Mouse (Mus musculus): ENCODE results near the gene Gpr84. TPM values are rescaled to one million over a fixed set of nuclear protein-coding genes. Genes with fewer than 3 reads are reported as not detected.
A peak's percentile ranks its signal among the peaks of the same experiment; 100 is the strongest.

The Gpr84 gene
- total RNA-seq, 2 experiments from 2014 or later, result not detected

- DNase-seq (ENCODE audit: low spot score in 2 of 2), result no peak
These were observed 26.7 kb upstream of the Gpr84 start for GRCm38 (mm10) chr15:103336996-103337667.

GRCm38 (mm10) chr15:103335488-103336235, 25.2 kb upstream of the Gpr84 start:
- DNase-seq (ENCODE audit: low spot score in 2 of 2), result no peak

DNA sequence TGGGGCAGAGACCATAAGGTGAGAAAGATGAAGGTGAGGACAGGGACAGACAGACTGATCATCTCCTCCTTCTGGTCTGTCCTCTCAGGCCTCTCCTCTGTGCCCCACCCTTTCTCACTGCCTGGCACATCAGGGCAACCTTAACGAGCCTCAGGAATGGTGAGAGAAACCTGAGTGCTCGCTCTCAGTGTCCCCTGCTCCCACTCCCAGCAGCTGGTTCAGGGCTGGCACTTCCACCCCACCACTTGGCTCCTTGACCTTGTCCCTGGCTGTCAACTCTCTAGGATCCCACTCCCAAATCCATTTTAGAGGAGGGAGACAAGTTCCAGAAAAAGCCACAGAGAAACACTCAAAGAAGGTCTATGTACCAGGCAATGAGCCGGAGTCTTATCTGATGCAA, 24.6 kb upstream of the Gpr84 start:
- no peak for DNase-seq (ENCODE audit: low spot score in 2 of 2)

DNA sequence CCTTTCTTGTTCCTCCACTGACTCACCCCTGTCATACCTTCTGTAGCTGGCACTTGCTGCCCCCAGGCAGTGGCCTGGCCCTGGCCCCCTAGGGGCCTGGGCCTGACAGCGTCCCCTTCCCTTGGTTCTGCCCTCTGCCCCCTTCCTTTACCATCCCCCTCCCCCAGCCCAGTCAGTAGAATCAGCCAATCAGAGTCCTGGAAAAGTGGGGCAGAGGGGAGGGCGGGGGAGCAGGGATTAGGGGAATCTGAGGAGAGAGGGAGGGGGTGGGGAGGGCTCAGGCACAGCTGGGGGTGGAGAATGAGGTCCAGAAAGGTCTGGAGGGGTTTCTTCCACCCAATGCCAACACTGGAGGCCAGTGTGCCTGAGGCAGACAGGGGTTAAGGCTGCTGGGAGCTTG, 23.8 kb upstream of the Gpr84 start:
- no peak for DNase-seq (ENCODE audit: low spot score in 2 of 2)

- DNase-seq (ENCODE audit: low spot score in 2 of 2), result no peak
These were observed 23.3 kb upstream of the Gpr84 start for GRCm38 (mm10) chr15:103333738-103334137.

- no peak for DNase-seq (ENCODE audit: low spot score in 2 of 2)
These were observed 22.7 kb upstream of the Gpr84 start for GRCm38 (mm10) chr15:103333081-103333615.

DNA sequence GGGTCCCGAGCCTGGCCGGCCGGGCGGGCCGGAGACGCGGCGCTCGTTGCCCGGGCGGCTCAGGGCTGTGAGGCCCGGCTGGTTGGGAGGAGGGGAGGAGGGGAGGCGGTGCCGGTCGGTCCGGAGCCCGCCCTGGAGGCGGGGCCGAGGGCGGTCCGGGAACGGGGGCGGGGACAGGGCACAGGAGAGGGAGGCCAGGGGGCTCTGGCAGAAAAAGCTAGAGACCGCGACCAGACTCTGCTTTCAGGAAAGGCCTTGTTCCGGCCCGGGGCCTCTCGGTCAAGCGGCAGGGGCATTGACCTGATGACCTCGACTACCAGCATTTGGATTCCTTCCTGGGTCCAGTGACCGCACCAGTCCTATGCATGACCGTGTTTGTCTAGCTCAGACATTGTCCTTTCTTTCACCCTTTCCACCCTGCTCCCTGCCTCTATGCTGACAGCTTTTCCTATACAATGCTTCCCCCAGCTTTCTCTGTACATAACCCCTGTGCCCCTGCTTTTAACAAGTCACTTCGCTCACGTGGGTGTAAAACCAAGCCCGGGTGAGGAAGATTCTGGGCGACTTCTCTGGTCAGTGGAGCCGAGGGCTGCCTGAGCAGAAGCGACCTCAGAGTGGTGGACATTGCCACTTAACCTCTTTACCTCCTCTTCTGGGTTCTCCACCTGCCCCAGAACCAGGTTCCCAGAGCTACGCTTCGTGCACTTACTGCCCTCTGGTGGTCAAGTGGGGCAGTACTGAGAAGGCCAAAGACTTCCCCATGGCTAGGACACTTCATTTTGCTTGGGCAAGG, 13.2 kb upstream of the Gpr84 start:
- DNase-seq (ENCODE audit: low spot score in 2 of 2), result peak; percentile 62 to 82

GRCm38 (mm10) chr15:103323070-103323454, 12.7 kb upstream of the Gpr84 start:
- no peak for DNase-seq (ENCODE audit: low spot score in 2 of 2)

DNA sequence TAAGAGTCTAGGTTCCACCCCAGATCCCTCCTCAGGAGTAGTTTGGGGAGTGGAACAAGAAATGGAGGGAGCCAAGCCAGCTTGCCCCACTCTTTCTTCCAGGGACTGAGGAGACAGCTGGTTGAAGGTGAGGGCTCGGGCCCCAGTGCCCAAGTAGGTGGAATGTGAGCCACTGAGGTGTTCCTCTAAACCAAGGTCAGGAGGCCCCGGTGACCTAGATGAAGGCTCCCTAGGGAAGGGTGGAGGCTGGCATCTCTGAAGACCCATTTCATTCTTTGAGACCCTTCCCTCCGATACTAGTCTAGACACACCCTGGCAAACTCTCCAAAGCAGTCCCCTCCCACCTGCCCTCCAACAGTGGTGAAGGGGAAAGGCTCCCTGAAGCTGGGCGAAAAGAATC, 12.0 kb upstream of the Gpr84 start:
- DNase-seq (ENCODE audit: low spot score in 2 of 2), result no peak

DNA sequence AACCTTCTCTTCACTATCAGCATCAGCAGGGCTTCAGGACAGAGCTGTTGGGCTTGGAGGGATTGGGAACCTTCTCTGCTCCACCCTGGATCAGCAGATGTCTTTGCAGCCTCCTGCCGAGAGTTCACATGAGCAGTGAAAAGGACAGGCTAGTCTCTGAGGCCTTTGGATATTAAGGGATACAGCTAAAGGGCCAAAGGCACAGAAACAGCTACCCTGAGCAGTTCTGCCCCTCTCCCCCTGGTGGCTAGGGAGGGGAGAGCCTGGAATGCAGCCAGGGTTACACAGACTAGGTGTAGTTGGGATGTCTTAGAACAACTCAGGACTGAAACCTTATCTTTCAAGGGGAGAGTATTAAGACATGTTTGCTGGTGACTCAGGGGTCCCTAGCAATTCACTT, 10.7 kb upstream of the Gpr84 start:
- DNase-seq (ENCODE audit: low spot score in 2 of 2), result no peak

DNA sequence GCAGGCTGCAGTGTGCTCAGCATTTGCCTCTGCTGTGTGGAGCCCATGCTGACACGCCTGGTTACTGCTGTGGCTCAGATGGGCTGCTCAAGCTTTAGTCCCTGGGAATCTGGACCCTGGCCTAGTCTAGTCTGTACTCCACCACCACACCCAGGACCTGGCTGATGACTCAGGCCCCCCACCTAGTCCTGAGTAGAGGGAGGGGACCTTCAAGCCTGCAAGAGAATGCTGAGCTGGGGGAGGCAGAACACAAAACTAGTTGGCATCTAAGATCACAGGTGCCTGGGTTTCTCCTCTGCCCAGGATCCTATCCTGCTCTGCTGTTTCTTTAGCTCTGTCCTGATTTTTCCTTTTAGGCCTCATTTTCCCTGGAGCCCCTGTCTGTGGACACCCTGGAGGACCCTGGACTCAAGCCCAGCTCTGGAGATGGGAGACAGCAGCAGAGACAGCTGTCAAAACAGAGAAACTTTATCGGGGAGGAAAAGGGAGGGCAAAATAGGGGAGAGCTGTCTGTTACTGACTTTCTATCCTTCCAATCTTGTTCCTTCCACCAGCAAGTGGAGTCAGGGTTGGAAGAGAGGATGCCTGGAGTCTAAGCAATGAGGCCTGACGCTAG, 7.9 kb upstream of the Gpr84 start:
- DNase-seq (ENCODE audit: low spot score in 2 of 2), result no peak

GRCm38 (mm10) chr15:103317731-103318130, 7.3 kb upstream of the Gpr84 start:
- DNase-seq (ENCODE audit: low spot score in 2 of 2), result no peak

- no peak for DNase-seq (ENCODE audit: low spot score in 2 of 2)
These were observed 6.7 kb upstream of the Gpr84 start for GRCm38 (mm10) chr15:103317120-103317519.

DNA sequence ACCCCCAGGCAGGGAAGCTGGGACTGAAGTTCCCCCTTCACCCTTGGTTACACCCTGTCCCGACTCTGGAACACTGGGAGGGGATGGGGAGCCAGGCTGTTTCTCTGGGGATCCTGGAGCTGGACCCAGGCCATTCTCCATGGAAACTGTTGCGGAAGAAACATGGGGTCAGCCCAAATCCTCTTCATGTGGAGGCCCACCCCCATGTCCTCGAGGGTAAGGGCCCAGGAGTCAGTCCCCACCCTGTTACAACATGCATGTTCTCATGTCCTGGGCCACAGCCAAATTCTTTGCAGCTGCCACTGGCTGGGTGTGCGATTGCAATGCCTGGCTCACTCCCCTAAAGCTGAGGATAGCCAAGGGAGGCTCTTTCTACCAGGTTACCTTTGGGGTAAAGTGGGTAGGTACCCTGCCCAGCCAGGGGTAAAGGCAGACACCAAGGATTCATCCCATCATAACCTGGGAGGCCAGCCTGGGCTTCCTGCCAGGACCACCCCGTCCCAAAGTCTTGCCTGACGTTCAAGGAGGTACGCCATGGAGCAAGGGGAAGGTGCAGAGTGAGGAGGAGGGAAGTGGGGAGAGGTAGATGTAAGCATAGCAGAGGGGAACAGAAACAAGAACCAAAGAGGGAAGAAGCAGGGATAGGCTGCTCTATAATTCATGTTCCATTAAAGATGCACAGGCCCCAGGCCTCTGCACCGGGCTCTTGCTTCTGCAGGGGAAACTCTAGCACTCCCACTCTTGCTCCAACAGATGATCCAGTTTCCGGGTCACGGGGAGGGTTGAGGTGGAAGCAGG, 5.8 kb upstream of the Gpr84 start:
- no peak for DNase-seq (ENCODE audit: low spot score in 2 of 2)

DNA sequence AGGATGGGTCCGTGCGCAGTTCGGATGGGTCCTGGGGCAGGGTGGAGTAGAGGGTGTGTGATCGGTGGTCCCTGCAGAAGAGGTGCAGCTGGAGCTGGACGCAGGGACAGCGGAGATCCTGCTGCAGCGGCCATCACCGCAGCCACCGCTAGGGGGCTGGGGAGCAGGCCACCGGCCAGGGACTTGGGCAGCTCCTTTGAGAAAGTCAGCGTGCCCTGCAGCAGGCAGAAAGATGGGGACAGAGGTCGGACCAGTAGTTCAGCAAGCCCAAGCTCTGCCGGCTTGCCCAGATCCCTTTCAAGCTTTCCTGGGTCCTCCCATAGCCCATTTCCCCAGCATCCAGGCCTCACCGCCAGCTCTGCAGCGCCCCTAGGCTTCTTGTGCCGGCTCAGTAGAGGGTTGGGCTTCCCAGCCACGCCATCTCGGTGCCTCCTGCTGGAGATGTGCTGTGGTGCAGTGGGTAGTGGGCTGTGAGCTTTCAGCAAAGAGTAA, 4.6 kb upstream of the Gpr84 start:
- DNase-seq (ENCODE audit: low spot score in 2 of 2), result peak; percentile 65 to 68

- DNase-seq (ENCODE audit: low spot score in 2 of 2), result no peak
These were observed 3.8 kb upstream of the Gpr84 start for GRCm38 (mm10) chr15:103314181-103314580.

DNA sequence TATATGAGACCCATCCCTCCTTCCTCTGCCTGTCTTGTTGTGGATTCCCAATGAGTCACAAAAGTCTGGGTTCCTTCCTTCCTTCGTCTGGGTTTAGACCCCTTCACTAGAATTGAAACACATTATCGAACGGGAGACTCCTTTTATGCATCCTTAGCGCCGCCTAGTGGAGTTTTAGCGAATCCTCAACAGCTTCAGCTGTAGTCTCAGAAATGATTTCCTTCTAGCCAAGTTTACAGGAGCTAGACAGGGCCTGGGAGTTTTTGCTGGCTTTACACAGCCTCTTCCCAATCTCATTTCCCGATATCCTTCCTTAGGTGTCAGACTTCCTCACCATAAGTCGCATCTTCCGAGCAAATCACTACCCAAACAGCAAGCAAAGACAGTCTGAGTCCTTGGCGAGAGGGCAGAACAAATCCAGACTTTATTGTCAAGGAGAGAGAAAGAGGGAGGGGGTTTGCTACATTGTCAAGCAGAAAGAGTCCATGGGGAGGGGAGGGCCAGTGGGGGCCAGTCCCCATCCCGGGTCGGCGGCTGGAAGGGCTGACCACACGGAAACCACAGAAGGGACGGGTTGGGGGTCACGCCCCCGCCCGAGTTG, 3.2 kb upstream of the Gpr84 start:
- no peak for DNase-seq (ENCODE audit: low spot score in 2 of 2)

DNA sequence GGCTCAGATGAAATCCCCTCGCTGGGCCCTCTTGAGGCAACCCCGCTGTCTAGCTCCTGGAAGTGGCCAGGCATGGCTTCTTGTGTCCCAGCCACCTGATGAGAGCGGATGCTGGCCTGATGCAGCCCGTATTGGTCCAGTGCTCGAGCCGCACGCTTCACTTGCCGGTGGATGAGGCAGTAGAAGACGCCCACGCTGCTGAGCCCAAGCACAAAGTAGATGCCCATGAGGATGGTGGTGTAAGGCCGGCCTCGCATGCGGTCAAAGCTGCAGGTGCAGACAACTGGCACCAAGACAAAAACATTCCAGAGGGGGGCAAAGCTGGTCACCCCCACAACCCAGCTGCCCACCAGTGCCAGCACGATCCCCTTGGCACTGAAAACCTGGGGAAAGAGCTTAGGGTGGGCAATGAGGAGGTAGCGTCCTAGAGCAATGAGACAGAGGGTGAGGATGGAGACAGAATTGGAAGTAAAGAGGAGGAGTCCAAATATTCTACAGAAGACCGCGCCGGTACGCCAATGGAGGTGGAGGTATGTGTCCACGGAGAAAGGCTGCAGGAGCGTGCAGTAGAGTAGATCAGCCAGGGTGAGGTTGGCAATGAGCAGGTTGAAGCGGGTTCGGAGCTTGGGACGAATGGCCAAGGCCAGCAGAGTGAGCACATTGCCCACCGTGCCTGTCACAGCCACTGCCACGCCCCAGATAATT, 1.4 kb downstream of the Gpr84 start:
- DNase-seq (ENCODE audit: low spot score in 2 of 2), result no peak

All from adrenal gland, postnatal 4 days (tissue).